In genomic region chr3:109639386-109639785, GRCm38 (mm10) we compare ENCODE assay signal across 19 mouse cellular contexts.
A peak's percentile ranks its signal among the peaks of the same experiment; 100 is the strongest.
DNase-seq lines count a peak whose midpoint lies in the region; ATAC-seq and TF ChIP-seq lines count a peak whose summit lies in the region.
"Had no signal": no experiment of that assay in that cellular context is flagged by ENCODE, and none has a peak within 500 bp of the region (broad histone marks: within the 10 kb centered on the region; RNA-seq: fewer than 3 reads in every experiment).

No protein-coding gene starts in this region.

- no peak overlapping the region for H3K4me2 ChIP-seq in hindbrain, embryonic 16.5 days (ENCODE audit: low read length)
- no peak overlapping the region for H3K4me2 ChIP-seq in hindbrain, embryonic 13.5 days
- no peak overlapping the region for H3K4me2 ChIP-seq in lung, embryonic 14.5 days
- H3K4me2 ChIP-seq: heart, embryonic 11.5 days; kidney, embryonic 15.5 days; liver, embryonic 12.5 days; midbrain, embryonic 11.5 days; stomach, embryonic 15.5 days had no signal

- peak; percentile 10 for DNase-seq in retina, postnatal 1 day
- DNase-seq in retina, embryonic 14.5 days (ENCODE audit: low spot score): no peak
- DNase-seq in lung, embryonic 14.5 days: peak; percentile 52
- no peak for DNase-seq in right cerebral cortex, postnatal 10 days (ENCODE audit: low spot score in 2 of 2)
- DNase-seq in layer of hippocampus, adult 2 months (ENCODE audit: low spot score in 2 of 2): no peak
- DNase-seq: adrenal gland, adult 2 months; gastrocnemius, postnatal 10 days; right cerebral cortex, postnatal 14 days had no signal

- no peak overlapping the region for H3K27ac ChIP-seq in hindbrain, embryonic 16.5 days (ENCODE audit: low read depth, low read length)
- no peak overlapping the region for H3K27ac ChIP-seq in hindbrain, embryonic 13.5 days
- H3K27ac ChIP-seq in lung, embryonic 14.5 days (ENCODE audit: low read depth): no peak overlapping the region
- no peak overlapping the region for H3K27ac ChIP-seq in layer of hippocampus, adult 2 months
- H3K27ac ChIP-seq: kidney, embryonic 15.5 days; liver, embryonic 12.5 days; macrophage; stomach, embryonic 15.5 days had no signal

- WGBS in hindbrain, embryonic 16.5 days: 28% methylated on average over 1 of the region's 1 CpGs
- WGBS in hindbrain, embryonic 13.5 days: 27% methylated on average over 1 of the region's 1 CpGs
- WGBS in lung, embryonic 14.5 days: 41% methylated on average over 1 of the region's 1 CpGs

- H3K9me3 ChIP-seq in hindbrain, embryonic 16.5 days (ENCODE audit: control insufficient read depth, low read length): no peaks in the 10 kb centered on the region
- no peaks in the 10 kb centered on the region for H3K9me3 ChIP-seq in hindbrain, embryonic 13.5 days
- H3K9me3 ChIP-seq in lung, embryonic 14.5 days (ENCODE audit: low read depth, low read length): no peaks in the 10 kb centered on the region
- H3K9me3 ChIP-seq: kidney, embryonic 15.5 days; liver, embryonic 12.5 days; stomach, embryonic 15.5 days had no signal

- no peak overlapping the region for H3K4me3 ChIP-seq in hindbrain, embryonic 16.5 days (ENCODE audit: low read length)
- H3K4me3 ChIP-seq in hindbrain, embryonic 13.5 days: no peak overlapping the region
- no peak overlapping the region for H3K4me3 ChIP-seq in lung, embryonic 14.5 days (ENCODE audit: low read depth, low read length)
- H3K4me3 ChIP-seq in layer of hippocampus, adult 2 months: no peak overlapping the region
- H3K4me3 ChIP-seq: kidney, embryonic 15.5 days; liver, embryonic 12.5 days; stomach, embryonic 15.5 days had no signal

- H3K27me3 ChIP-seq in hindbrain, embryonic 16.5 days (replicated peaks; ENCODE audit: control insufficient read depth, insufficient read depth, low read length): no peaks in the 10 kb centered on the region
- H3K27me3 ChIP-seq in hindbrain, embryonic 13.5 days: no peaks in the 10 kb centered on the region
- no peaks in the 10 kb centered on the region for H3K27me3 ChIP-seq in lung, embryonic 14.5 days (ENCODE audit: insufficient read depth, low read length)
- H3K27me3 ChIP-seq: kidney, embryonic 15.5 days; liver, embryonic 12.5 days; stomach, embryonic 15.5 days had no signal

- no peaks in the 10 kb centered on the region for H3K36me3 ChIP-seq in hindbrain, embryonic 16.5 days (ENCODE audit: control insufficient read depth, insufficient read depth, low read length)
- no peaks in the 10 kb centered on the region for H3K36me3 ChIP-seq in hindbrain, embryonic 13.5 days
- H3K36me3 ChIP-seq in lung, embryonic 14.5 days (ENCODE audit: insufficient read depth): no peaks in the 10 kb centered on the region
- H3K36me3 ChIP-seq: G1E; kidney, embryonic 15.5 days; liver, embryonic 12.5 days; stomach, embryonic 15.5 days had no signal

- ATAC-seq in hindbrain, embryonic 16.5 days: peak; percentile 45; the same call in 1 of the 2 replicates
- no peak for ATAC-seq in hindbrain, embryonic 13.5 days (ENCODE audit: low FRiP score)
- no peak for ATAC-seq in lung, embryonic 14.5 days (ENCODE audit: insufficient read depth)
- ATAC-seq: CD4-positive, CD25-positive, alpha-beta regulatory T cell, adult 4 months; inflammation-experienced regulatory T-cells, adult 6 months; liver, embryonic 12.5 days had no signal

- no peak overlapping the region for H3K9ac ChIP-seq in hindbrain, embryonic 16.5 days (ENCODE audit: low read depth, low read length)
- no peak overlapping the region for H3K9ac ChIP-seq in hindbrain, embryonic 13.5 days
- H3K9ac ChIP-seq in lung, embryonic 14.5 days: no peak overlapping the region
- H3K9ac ChIP-seq: kidney, embryonic 15.5 days; liver, embryonic 12.5 days; stomach, embryonic 15.5 days had no signal

- H3K4me1 ChIP-seq in hindbrain, embryonic 16.5 days (ENCODE audit: control insufficient read depth, insufficient read depth, low read depth, low read length): no peaks in the 10 kb centered on the region
- peaks cover 7% of the 10 kb centered on the region; the same call in 1 of the 2 replicates for H3K4me1 ChIP-seq in hindbrain, embryonic 13.5 days (replicated peaks)
- no peaks in the 10 kb centered on the region for H3K4me1 ChIP-seq in lung, embryonic 14.5 days (ENCODE audit: insufficient read depth)
- H3K4me1 ChIP-seq: kidney, embryonic 15.5 days; liver, embryonic 12.5 days; stomach, embryonic 15.5 days had no signal

- no peak for TF ChIP-seq CTCF in lung, embryonic 14.5 days (IDR thresholded peaks at IDR 0.05; ENCODE audit: low read depth)
- no peak for TF ChIP-seq CTCF in layer of hippocampus, adult 2 months (conservative IDR thresholded peaks at IDR 0.05)

Comparison
In these comparisons a context has a peak if more than half of its experiments do, and no peak if none do; other contexts are left out.
1. DNase-seq: peak in retina, postnatal 1 day (single experiment) and lung, embryonic 14.5 days (single experiment); none in retina, embryonic 14.5 days (single experiment), right cerebral cortex, postnatal 10 days (0 of 2) and layer of hippocampus, adult 2 months (0 of 2).